Mouse (Mus musculus) lung, adult 2 months (tissue): Measurements from ENCODE around the gene Scrn3. TPM values are rescaled to one million over a fixed set of nuclear protein-coding genes. Genes with fewer than 3 reads are reported as not detected.

ENCODE experiments used
- DNase-seq: peaks from one replicate; pipeline ENCODE4 v3.0.0; 2022
- H3K4me1 ChIP-seq: fragments of 200-500 bp; 2 replicates; pipeline ENCODE4 v1.6.1; 2011; ENCODE audit warnings: low read length; ENCODE audit not compliant: control insufficient read depth, insufficient read depth
- H3K4me3 ChIP-seq: fragments of 200-500 bp; replicated peaks from 2 replicates; pipeline ENCODE3; 2011; ENCODE audit warnings: low read depth, mild to moderate bottlenecking, control low read depth, low read length; ENCODE audit errors: extremely low read depth
- CTCF ChIP-seq: fragments of 200-500 bp; IDR thresholded peaks from 2 replicates; pipeline ENCODE4 v1.5.1; 2011; ENCODE audit warnings: mild to moderate bottlenecking, low read length, control low read depth; ENCODE audit not compliant: insufficient read depth
- POLR2A ChIP-seq: fragments of 200-500 bp; IDR thresholded peaks from 2 replicates; pipeline ENCODE4 v1.6.1; 2011; ENCODE audit warnings: low read depth, mild to moderate bottlenecking, control low read depth, low read length, borderline replicate concordance; ENCODE audit errors: extremely low read depth
- WGBS: fragments of 180-500 bp; shearing (Covaris S2); methylation state at CpG from one replicate; pipeline ENCODE4 v1.1.7; 2018; 5-methylcytosine and 5-hydroxymethylcytosine counted together
- polyA plus RNA-seq: library from polyadenylated mRNA; depleted of rRNA; stranded (reverse); fragments of >200 nt; gene quantifications from 2 replicates; pipeline ENCODE4 v1.2.3, GENCODE M21; 2012

The Scrn3 gene
- polyA plus RNA-seq, 1 experiment = 8.9 TPM

DNA sequence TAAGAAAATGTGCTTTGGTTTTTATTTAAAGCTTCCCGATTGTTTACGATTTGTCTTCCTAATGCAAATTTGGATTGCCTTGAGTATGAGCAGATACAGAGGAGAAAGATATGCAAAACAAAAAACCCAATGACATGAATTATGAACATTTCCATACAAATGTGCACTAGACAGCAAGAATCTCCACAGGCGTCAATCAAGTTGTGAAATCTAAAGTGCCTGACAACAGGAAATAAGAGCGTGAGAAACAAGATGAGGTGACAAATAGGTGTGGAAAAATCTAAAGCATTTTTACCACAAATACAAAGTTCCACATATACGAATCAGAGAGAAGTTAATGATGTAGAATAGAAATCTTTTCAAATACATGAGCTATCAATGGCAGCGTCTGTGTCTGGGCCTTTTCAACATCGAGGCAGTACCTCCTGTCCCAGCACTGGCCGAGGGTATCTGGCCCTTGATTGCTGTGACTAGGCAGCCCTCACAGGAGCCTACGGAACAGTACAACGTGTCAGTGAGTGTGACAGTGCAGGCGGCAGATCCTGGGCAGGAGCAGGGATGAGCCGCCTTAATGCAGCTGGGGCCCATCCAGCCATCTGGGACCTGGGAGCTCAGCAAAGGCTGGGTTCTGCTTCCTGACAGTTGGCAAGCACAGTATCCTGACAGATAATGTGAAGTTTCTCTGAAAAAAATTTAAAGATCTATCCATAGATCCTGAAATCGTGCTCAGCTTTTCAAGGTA lies 34.1 kb downstream of the Scrn3 start:
- DNase-seq = no peak
- Histone ChIP-seq H3K4me1 (no peaks in the 10 kb centered on the region), H3K4me3 (no peak overlapping the region)
- TF ChIP-seq CTCF (no peak), POLR2A (no peak)
- 68% methylated on average over 13 of the region's 13 CpGs for WGBS

DNA sequence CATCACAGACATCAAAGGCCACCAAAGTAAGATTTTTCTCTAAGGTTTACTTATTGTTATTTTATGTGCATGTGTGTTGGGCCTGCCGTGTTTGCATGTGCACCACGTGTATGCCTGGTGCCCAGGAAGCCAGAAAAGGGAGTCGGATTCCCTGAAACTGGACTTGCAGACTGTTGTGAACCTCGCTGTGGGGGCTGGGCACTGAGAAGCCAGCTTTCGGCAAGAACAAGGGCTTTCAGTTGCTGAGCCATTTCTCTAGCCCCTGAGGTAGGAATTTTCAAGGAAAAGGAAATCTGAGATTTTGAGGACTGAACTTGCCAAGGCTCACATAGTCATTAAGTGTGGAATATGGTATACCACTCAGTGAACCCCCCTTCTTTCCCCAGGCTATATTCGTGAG lies 34.7 kb downstream of the Scrn3 start:
- no peak overlapping the region for H3K4me3 ChIP-seq
- no peak for DNase-seq
- H3K4me1 ChIP-seq = peaks cover 2% of the 10 kb centered on the region; the same call in 1 of the 2 replicates
- WGBS = 72% methylated on average over 6 of the region's 6 CpGs
- no peak for TF ChIP-seq CTCF
- TF ChIP-seq POLR2A = no peak

DNA sequence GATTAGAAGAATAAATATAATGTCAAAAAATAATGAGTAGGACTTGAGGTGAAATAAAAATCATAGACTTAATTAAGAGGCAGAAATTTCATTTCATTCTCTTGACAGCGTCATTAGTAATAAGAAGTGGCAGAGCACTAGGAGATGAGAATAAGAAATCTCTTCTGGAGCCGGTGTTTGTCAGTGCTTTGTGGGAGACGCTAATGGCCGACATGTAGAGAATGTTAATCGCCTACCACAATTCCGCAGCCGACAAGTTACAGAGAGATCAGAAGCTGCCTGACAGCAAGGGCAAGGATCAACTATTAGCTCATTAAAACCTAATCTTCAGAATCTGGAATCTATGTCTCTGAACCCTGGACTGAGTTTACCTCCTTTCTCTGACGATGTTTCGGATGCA lies 35.4 kb downstream of the Scrn3 start:
- no peak overlapping the region for H3K4me3 ChIP-seq

DNA sequence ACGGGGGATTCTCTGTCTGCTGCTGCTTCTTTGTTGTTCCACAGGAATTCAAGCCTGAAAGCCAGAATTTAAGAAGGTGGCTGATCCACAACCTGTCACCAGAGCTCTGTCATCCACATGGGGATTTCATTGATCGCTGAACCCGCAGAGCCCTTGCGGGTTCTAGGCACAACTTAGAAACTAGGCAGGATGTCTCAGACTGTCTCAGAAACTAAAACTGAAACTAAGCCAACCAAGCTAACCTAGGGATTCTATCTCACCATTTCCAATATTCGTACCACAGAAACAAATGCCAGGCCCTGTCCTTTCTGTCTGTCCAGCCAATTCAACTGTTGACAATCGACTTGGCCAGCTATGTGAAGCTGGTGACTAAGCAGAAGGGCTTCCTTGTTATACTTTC lies 35.8 kb downstream of the Scrn3 start:
- TF ChIP-seq POLR2A = no peak
- TF ChIP-seq CTCF = no peak
- DNase-seq = no peak
- peaks cover 3% of the 10 kb centered on the region; the same call in 1 of the 2 replicates for H3K4me1 ChIP-seq
- WGBS = 72% methylated on average over 6 of the region's 6 CpGs
- no peak overlapping the region for H3K4me3 ChIP-seq

More for the DNA sequence above, 35.4 kb downstream of the Scrn3 start:
- no peak for TF ChIP-seq POLR2A
- TF ChIP-seq CTCF = no peak
- H3K4me1 ChIP-seq = peaks cover 3% of the 10 kb centered on the region; the same call in 1 of the 2 replicates
- WGBS = 70% methylated on average over 9 of the region's 9 CpGs
- no peak for DNase-seq

DNA sequence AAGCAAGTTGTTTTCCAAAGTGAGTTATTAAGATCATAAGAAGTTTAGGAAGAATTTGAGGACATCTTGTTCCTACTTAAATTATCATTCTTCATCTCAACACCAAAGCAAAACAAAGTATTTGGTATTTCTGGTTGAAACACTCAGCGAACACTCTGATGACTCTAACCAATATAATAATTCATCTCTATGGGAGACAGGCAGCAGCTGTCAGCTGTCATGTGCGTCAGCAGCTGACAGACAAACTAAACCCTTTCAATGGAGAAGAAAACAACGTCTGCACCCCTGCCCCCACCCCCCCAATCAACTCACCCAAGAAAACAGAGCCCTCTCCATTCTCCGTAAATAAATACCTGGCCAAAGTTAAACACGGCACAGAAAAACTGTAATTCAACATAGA lies 39.1 kb downstream of the Scrn3 start:
- 33% methylated on average over 5 of the region's 5 CpGs for WGBS
- TF ChIP-seq CTCF (no peak), POLR2A (no peak)
- H3K4me3 ChIP-seq = no peak overlapping the region
- peaks cover 3% of the 10 kb centered on the region; the same call in 1 of the 2 replicates for H3K4me1 ChIP-seq
- DNase-seq = no peak

DNA sequence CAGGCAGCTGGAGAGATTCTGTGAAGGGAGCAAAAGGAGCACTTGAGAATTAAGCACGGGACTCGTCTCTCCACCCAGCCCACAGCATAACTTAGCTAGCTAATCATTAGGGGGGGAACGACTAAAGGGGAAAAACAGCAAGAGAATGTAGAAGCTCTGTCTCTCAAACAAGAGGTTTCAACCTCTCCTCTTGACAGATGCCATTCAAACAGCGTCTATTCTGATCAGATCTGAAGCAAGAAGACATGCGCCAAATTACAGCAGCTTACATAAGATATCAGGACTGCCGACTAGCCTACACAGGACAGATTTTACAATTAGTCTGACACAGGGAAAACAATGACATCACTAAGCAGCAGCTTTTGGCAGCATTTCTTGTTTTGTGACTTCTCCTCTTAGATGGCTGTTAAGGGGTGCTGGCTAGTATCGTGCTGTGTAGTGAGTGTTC lies 39.5 kb downstream of the Scrn3 start:
- TF ChIP-seq CTCF (no peak), POLR2A (no peak)
- 28% methylated on average over 7 of the region's 7 CpGs for WGBS
- Histone ChIP-seq H3K4me1 (peaks cover 3% of the 10 kb centered on the region; the same call in 1 of the 2 replicates), H3K4me3 (no peak overlapping the region)
- no peak for DNase-seq

DNA sequence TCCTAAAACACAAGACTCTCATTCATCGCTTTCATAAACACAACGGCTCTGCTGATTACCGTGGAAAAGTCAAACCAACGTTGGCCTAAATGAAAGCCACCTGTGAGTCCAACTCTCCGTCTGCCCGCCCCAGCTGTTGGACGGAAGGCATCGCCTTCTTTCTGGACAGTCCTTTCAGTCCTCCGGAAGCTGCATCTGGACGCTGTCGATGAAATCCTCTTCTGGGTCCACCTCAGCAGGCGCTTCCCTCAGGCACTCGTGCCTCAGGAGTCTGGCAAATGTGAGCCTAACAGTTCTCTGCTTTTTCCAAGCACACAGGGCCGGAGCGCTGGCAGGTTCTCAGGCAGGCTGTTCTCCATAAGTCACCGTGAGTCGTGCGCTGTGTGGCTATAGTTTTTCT lies 44.6 kb downstream of the Scrn3 start:
- peak overlapping the region; percentile 23 for H3K4me3 ChIP-seq
- TF ChIP-seq POLR2A = no peak
- TF ChIP-seq CTCF = no peak

DNA sequence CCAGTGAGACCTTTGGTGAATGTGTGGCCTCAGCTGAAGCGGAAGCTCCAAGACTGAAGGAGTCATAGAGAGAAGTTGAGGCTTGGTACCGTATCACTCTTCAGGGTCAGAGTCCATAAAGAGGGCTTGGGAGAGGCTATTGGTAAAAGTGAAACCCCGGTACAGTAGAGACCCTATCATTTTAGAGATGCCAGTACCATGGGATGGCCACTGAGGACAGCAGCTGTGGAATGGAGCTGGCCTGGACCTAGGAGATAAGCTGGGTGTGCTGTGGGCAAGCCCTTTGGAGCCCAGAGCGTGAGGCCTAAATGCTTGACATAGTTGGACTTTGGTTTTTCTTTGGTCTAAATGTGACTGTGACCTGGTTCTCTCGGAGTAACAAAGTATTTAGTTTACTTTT lies 47.5 kb downstream of the Scrn3 start:
- DNase-seq = no peak
- H3K4me3 ChIP-seq = no peak overlapping the region
- TF ChIP-seq CTCF (no peak), POLR2A (no peak)
- 86% methylated on average over 5 of the region's 5 CpGs for WGBS
- H3K4me1 ChIP-seq = no peaks in the 10 kb centered on the region

More for the DNA sequence above, 44.6 kb downstream of the Scrn3 start:
- DNase-seq = no peak
- 66% methylated on average over 18 of the region's 18 CpGs for WGBS
- peaks cover 2% of the 10 kb centered on the region; the same call in 1 of the 2 replicates for H3K4me1 ChIP-seq

DNA sequence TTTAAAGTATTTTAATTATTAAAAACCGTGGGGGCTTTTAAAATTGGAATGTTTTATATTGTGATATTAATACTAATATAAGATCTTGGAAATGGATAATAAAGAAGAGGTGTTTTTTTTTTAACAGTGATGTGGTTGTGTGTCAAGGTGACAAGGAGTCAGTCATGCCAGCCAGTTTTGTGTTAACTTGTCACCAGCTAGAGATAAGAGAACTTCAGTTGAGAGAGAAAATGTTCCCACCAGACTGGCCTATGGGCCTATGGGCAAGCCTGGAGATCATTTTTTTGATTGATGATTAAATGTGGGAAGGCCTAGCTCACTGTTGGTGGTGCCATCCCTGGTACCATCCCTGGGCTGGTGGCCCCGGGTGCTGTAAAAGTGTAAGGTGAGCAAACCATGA lies 48.1 kb downstream of the Scrn3 start:
- no peak for TF ChIP-seq POLR2A
- no peak for TF ChIP-seq CTCF
- no peaks in the 10 kb centered on the region for H3K4me1 ChIP-seq
- no peak overlapping the region for H3K4me3 ChIP-seq
- no peak for DNase-seq
- WGBS = 85% methylated on average over 2 of the region's 2 CpGs

DNA sequence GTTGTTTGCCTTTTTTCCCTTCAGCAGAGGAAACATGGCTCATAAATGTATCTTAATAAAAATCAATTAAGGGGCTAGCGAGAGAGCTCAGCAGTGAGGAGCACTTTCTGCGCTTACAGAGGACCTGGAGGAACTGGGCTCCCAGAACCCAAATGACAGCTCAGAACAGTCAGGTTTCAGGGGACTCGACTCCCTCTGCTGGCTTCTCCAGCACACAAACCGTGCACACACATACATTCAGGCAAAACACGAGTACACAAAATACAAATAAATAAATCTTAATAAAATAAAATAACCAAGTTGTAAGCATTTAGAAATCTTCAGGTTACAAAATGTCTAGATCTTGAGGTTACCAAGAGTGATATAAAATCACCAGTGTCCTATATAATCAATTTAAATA lies 51.0 kb downstream of the Scrn3 start:
- H3K4me1 ChIP-seq = no peaks in the 10 kb centered on the region
- 73% methylated on average over 5 of the region's 5 CpGs for WGBS
- no peak overlapping the region for H3K4me3 ChIP-seq
- 0 out of 2 replicates have a peak, but pooled peaks have one; percentile 21 for TF ChIP-seq CTCF
- TF ChIP-seq POLR2A = no peak
- DNase-seq = no peak
